Mouse (Mus musculus) layer of hippocampus, adult 11-12 months (tissue): ENCODE results near the gene Lrrc4c.

Experiments used
- DNase-seq: peaks from one replicate; pipeline ENCODE4 v3.0.0; 2022; ENCODE audit warnings: low spot score

Gene Lrrc4c

GRCm38 (mm10) chr2:96317387-96318299 lies at the start of gene Lrrc4c:
Gene Lrrc4c (plus strand): TSS chr2:96318169.
- peak; percentile 54 for DNase-seq

DNA sequence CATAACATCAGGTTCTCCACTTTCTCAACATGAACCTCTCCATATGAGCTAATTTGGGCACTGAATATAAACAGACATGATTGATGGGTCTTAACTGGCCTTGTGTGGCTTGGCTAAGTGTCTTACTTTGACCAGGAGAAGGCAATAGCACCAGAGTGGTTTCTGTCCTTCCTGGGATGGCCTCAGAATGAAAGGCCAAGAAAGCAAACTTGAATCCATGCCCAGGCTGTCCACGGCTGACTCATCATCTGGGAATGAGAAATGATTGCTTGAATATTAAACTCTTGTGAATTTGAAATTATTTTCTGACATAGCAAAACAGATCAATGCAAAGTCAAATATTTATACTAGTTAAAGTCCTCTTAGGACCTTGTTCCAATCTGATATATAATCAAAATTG lies 42.9 kb upstream of the Lrrc4c start:
- DNase-seq, result no peak

DNA sequence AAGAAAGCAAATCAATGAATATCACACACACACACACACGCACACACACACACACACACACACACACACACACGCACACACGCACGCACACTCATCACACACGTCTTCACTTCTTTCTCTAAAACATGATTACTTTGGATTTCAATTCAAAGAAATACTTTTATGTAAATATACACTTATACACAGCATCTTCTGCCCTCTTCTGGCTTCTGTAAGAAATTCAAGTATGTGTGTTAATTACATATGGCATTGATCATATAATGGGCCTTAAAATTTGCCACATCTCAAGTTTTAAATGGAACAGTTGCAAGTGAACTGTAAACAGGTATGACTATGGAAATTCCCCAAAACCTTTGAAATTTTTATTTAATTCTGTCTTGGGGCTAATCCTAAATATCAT lies 35.0 kb upstream of the Lrrc4c start:
- no peak for DNase-seq

DNA sequence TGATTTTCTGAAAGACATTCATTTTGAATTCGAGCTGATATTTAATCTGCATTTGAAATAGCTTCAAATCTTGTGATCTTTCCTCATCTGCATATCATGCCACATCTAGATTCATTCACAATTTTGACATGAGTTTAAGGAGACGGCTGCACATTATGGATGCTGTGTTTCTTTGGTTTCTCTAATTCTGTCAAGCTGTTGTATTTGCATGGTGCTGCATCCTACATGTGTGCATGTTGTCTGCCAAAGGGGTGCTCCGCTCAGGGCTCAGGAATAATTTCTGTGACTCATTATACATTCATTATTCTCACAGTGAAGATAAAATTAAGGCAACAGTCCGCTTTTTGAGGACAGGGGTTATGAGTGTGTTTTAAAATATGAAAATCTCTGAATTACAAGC lies 30.5 kb upstream of the Lrrc4c start:
- no peak for DNase-seq

GRCm38 (mm10) chr2:96290541-96290940 lies 27.4 kb upstream of the Lrrc4c start:
- DNase-seq, result no peak

GRCm38 (mm10) chr2:96315034-96315433 lies 2.9 kb upstream of the Lrrc4c start:
- DNase-seq, result no peak

- peak; percentile 16 for DNase-seq
These were observed 1.4 kb upstream of the Lrrc4c start for GRCm38 (mm10) chr2:96316531-96316930.

GRCm38 (mm10) chr2:96318556-96318955 lies 587 bp downstream of the Lrrc4c start:
- no peak for DNase-seq

GRCm38 (mm10) chr2:96319201-96319600 lies 1.2 kb downstream of the Lrrc4c start:
- DNase-seq, result peak; percentile 30

DNA sequence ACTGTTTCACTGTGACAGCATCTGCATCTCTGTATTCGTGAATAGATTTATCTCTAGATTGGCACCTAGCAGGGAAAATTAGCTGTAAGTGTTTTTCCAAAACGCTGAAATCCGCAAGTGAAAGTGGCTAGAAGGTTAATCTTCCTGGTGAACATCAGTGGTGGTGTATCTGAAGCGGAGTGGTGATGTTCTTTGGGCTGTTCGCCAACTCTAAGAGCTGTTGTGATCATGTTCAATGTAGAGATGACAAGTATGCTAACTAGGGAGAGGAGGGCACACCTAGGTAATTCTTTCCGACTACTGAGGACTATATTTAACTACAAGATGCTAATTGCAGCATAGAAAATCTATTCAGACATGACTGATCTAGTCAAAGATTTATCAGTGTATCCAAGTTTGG lies 1.7 kb downstream of the Lrrc4c start:
- DNase-seq, result peak; percentile 24

DNA sequence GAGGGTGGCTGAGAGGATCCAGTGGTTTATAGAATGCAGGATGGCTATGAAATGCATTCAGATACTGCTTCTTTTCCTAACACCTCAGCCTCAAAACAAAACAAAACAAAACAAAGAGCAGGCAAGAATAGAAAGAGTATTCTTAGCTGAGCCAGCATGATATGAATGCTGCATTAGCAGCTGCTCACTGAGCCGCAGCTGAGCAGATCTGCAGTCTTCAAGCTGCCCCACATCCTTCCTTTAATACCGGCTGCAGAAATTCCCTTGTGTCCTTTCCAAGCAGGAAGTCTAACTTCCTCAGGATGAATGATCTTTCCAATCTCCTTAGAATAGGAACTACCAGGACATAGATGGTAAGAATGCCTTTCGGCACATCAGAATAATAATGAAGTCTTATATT lies 16.7 kb downstream of the Lrrc4c start:
- DNase-seq, result no peak

GRCm38 (mm10) chr2:96337354-96337753 lies 19.4 kb downstream of the Lrrc4c start:
- DNase-seq, result peak; percentile 21

DNA sequence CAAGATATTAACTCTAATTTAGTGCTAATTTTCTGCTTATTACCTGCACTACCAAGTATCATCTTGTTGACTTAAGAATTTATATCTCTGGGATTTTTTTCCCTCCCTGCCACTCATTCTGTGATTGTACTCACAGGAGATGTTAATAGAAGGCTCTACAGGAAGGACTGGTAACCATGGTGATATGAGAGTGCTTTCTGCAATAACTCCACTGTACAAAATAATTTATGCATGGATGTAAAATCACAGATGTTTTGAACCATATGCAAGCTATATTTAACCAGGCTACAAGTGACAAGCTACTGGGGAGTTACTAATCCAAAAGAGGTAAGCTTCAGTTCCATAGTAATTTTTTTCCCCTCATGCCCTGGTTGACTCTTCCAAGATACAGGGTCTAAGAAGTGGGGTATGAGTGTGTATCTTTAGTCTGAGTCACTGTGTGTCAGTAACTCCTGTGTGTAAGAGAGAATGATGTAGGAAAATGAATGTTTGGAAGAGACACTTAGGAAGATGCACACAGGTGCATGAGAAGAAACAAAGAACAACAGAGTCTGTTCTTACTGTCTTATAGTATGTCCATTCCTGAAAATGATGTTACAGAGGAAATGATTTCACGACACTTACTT lies 83.3 kb downstream of the Lrrc4c start:
- DNase-seq, result no peak

DNA sequence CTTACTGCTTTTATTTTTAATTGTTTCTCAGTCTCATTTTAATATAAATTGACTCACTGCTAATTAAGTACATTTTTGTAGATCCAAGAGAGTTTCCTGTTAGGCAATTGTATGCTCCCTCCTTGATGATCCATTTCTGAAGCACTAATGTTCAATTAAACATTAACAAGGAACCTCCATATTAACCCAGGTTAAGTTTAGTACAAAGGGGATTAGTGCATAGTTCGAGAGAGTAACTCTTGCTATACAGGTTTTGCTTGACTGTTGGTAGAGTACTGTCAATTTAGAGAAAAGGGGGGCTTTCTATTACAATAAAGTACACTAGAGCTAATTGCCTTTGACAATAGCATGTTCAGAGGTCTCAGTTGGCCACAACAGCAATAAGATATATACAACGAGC lies 84.5 kb downstream of the Lrrc4c start:
- DNase-seq, result no peak

- DNase-seq, result no peak
These were observed 88.9 kb downstream of the Lrrc4c start for GRCm38 (mm10) chr2:96406856-96407255.

DNA sequence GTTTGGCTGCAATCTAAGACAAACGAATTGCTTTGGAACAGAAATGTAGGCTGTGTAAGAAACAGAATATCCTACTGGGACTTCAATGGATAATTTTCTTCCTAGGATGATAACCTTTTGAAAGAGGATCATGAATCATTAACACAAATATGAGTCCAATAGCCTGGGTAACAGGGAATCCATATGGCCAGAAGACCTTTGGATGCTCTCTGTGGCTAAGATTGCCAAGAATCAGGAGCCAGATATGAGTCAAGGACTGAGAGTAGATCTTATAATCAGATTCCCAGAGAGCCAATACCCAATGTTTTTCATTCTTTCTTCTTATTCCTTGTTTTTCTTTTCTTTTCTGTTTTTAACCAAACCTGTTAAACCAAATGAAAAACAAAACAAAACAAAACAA lies 93.2 kb downstream of the Lrrc4c start:
- DNase-seq, result no peak

DNA sequence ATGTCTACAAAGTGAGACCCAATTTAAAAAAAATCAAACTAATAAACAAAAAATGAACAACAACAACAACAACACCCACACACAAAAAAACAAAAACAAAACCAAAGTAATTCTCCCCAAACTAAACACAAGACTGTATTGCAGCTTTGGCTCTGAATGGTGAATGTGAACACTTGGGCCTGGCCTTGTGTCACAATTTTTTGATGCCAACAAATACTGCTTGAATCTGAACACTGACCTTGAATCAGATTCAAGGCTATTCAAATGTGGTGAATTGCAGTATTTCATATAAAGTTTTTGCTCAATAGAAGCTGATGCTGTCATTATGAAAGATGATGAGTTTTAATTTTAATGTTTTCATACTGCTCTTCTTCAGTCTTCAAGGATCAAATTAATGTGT lies 143.6 kb downstream of the Lrrc4c start:
- DNase-seq, result no peak

DNA sequence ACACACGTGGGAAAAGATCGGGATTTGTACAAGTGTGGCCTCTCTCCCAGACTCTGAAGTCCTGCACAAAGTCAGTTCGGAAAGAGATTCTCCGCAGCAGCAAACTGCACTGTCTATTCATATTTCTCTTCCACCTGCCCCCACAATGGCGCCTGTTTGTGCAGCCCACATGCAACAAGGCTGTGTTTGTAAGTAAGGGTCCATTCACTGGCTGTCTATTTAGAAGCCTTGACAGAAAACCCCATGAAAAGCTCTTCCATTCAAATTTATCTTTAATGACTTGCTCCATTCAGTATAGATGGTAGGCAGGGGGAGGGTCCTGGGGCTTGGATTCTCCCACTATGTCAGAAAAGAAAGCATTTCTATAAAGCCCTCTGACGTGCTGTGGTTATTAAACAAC lies 157.7 kb downstream of the Lrrc4c start:
- DNase-seq, result peak; percentile 8

DNA sequence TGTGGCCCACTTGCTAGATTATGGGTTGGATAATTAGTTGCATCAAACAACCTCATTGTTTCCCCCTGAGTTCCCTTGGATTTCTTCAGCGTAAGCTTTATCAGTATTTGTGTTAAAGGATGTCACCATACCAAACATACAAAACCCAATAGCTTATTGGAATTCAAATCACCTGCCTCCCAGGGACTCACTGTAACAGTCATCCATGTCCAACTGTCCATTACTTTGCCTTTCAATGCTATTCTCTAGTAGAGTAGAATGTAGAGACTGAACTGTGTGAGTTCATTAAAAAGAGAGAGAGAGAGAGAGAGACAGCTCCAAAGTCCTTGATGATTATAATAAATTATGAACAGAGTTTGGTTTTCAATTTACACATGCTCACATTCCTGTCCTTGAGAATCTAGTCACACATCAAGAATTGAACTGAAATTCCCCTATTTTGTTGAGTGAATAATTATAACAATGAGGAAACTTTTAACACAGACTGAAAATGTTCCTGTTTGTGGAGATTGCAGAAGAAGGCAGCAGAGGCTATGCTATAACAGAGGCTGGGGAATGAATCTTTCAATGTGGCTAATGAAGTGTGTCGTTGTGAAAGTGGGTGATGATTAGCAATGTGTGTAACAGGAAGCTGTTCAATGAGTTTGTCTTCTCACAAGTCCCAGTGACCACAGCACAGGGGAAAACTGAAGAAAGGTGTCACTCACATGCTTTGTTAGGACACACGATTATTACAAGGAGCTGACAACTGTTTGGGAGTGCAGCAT lies 181.3 kb downstream of the Lrrc4c start:
- DNase-seq, result no peak

- no peak for DNase-seq
These were observed 186.2 kb downstream of the Lrrc4c start for GRCm38 (mm10) chr2:96504140-96504539.

GRCm38 (mm10) chr2:96505641-96506040 lies 187.7 kb downstream of the Lrrc4c start:
- no peak for DNase-seq

- no peak for DNase-seq
These were observed 191.0 kb downstream of the Lrrc4c start for GRCm38 (mm10) chr2:96508991-96509390.

- DNase-seq, result no peak
These were observed 219.5 kb downstream of the Lrrc4c start for GRCm38 (mm10) chr2:96537469-96537868.
